Comparison of ENCODE assay signal across 9 mouse cellular contexts in genomic region chr2:38417970-38418369, GRCm38 (mm10).
DNase-seq lines count a peak whose midpoint lies in the region; ATAC-seq and TF ChIP-seq lines count a peak whose summit lies in the region.
"Had no signal": no experiment of that assay in that cellular context is flagged by ENCODE, and none has a peak within 500 bp of the region (broad histone marks: within the 10 kb centered on the region; RNA-seq: fewer than 3 reads in every experiment).

No protein-coding gene starts in this region.

- no peak for TF ChIP-seq CTCF in heart, postnatal 0 days (IDR thresholded peaks at IDR 0.05; ENCODE audit: low read depth)

- H3K4me2 ChIP-seq in heart, postnatal 0 days (ENCODE audit: low read depth, low read length): no peak overlapping the region
- no peak overlapping the region for H3K4me2 ChIP-seq in liver, embryonic 11.5 days
- H3K4me2 ChIP-seq: limb, embryonic 12.5 days had no signal

- no peaks in the 10 kb centered on the region for H3K4me1 ChIP-seq in heart, postnatal 0 days (ENCODE audit: control insufficient read depth, insufficient read depth)
- no peaks in the 10 kb centered on the region for H3K4me1 ChIP-seq in liver, embryonic 11.5 days (replicated peaks; ENCODE audit: control insufficient read depth, insufficient read depth, low read length)
- H3K4me1 ChIP-seq: limb, embryonic 12.5 days had no signal

- H3K9me3 ChIP-seq in heart, postnatal 0 days (replicated peaks; ENCODE audit: control insufficient read depth, low read length): no peaks in the 10 kb centered on the region
- H3K9me3 ChIP-seq in liver, embryonic 11.5 days (ENCODE audit: control insufficient read depth, low read length): no peaks in the 10 kb centered on the region
- H3K9me3 ChIP-seq: limb, embryonic 12.5 days had no signal

- peak; percentile 49; the same call in 1 of the 2 replicates for ATAC-seq in heart, postnatal 0 days (ENCODE audit: insufficient read depth, low read depth)
- no peak for ATAC-seq in liver, embryonic 11.5 days (replicated peaks; ENCODE audit: low FRiP score)

- 12% methylated on average over 4 of the region's 4 CpGs for WGBS in heart, postnatal 0 days
- 18% methylated on average over 4 of the region's 4 CpGs for WGBS in liver, embryonic 11.5 days

- H3K36me3 ChIP-seq in heart, postnatal 0 days (replicated peaks; ENCODE audit: control insufficient read depth, insufficient read depth, low read length): no peaks in the 10 kb centered on the region
- no peaks in the 10 kb centered on the region for H3K36me3 ChIP-seq in liver, embryonic 11.5 days (ENCODE audit: control insufficient read depth, insufficient read depth, low read length)
- H3K36me3 ChIP-seq: limb, embryonic 12.5 days had no signal

- DNase-seq in heart, postnatal 0 days (ENCODE audit: low spot score): peak; percentile 55
- no peak for DNase-seq in heart, adult 9 months (ENCODE audit: low spot score in 2 of 2)
- DNase-seq in CD4-positive helper T cell, adult 2 months (ENCODE audit: low read depth, low spot score): peak; percentile 10
- DNase-seq in embryo, embryonic 10.5 days (ENCODE audit: low spot score): peak; percentile 79
- DNase-seq in liver, embryonic 11.5 days (ENCODE audit: low spot score): peak; percentile 71
- DNase-seq in thymus, postnatal 25 days: peak; percentile 12
- no peak for DNase-seq in right cerebral cortex, postnatal 25 days
- DNase-seq in layer of hippocampus, postnatal 14 days (ENCODE audit: low spot score in 2 of 2): no peak

- H3K27me3 ChIP-seq in heart, postnatal 0 days (ENCODE audit: control insufficient read depth, insufficient read depth, low read length): peaks cover 3% of the 10 kb centered on the region; the same call in 1 of the 2 replicates
- H3K27me3 ChIP-seq in liver, embryonic 11.5 days (replicated peaks; ENCODE audit: control insufficient read depth, insufficient read depth, low read length): no peaks in the 10 kb centered on the region

- no peak overlapping the region for H3K4me3 ChIP-seq in heart, postnatal 0 days (ENCODE audit: low read depth, low read length)
- H3K4me3 ChIP-seq in liver, embryonic 11.5 days (ENCODE audit: low read depth, low read length): no peak overlapping the region
- H3K4me3 ChIP-seq: limb, embryonic 12.5 days had no signal

- no peak overlapping the region for H3K9ac ChIP-seq in heart, postnatal 0 days (replicated peaks; ENCODE audit: low read depth, low read length)
- no peak overlapping the region for H3K9ac ChIP-seq in liver, embryonic 11.5 days (ENCODE audit: low read depth, low read length)
- H3K9ac ChIP-seq: limb, embryonic 12.5 days had no signal

- no peak for TF ChIP-seq EP300 in heart, postnatal 0 days (IDR thresholded peaks at IDR 0.05; ENCODE audit: low read depth)

- no peak overlapping the region for H3K27ac ChIP-seq in heart, postnatal 0 days (ENCODE audit: low read depth)
- no peak overlapping the region for H3K27ac ChIP-seq in liver, embryonic 11.5 days (ENCODE audit: low read depth, low read length)
- H3K27ac ChIP-seq: limb, embryonic 12.5 days had no signal

Comparison
In these comparisons a context has a peak if more than half of its experiments do, and no peak if none do; other contexts are left out.
1. DNase-seq: peak in heart, postnatal 0 days (single experiment), CD4-positive helper T cell, adult 2 months (single experiment), embryo, embryonic 10.5 days (single experiment), liver, embryonic 11.5 days (single experiment) and thymus, postnatal 25 days (single experiment); none in heart, adult 9 months (0 of 2), right cerebral cortex, postnatal 25 days (single experiment) and layer of hippocampus, postnatal 14 days (0 of 2).